Mouse (Mus musculus) cerebellum, adult 2 months (tissue): ENCODE data around the gene Dok5.

Experiments used
- CTCF ChIP-seq: fragments of 200-500 bp; IDR thresholded peaks from 2 replicates; pipeline ENCODE4 v1.5.1; 2011; ENCODE audit warnings: low read depth, mild to moderate bottlenecking, control low read depth, low read length, moderate library complexity, borderline replicate concordance; ENCODE audit not compliant: insufficient read depth
- POLR2A ChIP-seq: fragments of 200-500 bp; IDR thresholded peaks from 2 replicates; pipeline ENCODE4 v1.6.1; 2011; ENCODE audit warnings: low read length, control low read depth, borderline replicate concordance; ENCODE audit not compliant: insufficient read depth

DNA sequence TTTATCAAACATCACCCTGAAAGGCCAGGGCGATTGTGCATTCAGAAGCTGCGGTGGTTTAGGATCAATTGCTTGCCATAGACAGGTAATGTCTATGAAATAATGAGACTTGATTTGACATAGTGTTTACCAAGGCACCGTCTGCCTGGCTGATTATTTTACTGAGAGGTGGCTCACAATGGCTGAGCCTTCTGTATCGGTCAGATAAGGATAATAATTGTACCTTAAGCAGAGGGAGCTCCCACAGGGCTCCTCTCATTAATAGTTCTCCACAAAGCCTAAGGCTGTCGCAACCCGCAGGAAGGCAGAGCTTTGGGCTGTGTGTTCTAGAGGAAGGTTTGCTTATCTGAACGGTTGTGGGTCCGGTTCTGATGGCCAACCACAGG, 41.3 kb downstream of the Dok5 start:
- TF ChIP-seq CTCF, result no peak
- TF ChIP-seq POLR2A, result no peak
